Mouse (Mus musculus) midbrain, embryonic 15.5 days (tissue): Measurements from ENCODE around the gene Jpt2. TPM values are rescaled to one million over a fixed set of nuclear protein-coding genes. Genes with fewer than 3 reads are reported as not detected.
A peak's percentile ranks its signal among the peaks of the same experiment; 100 is the strongest.

ENCODE experiments used
- ATAC-seq: fragments of 200-750 bp; cut with Nextera tagmentation; replicated peaks from 2 replicates; pipeline ENCODE4 v1.8.0; 2017; ENCODE audit warnings: moderate TSS enrichment
- H3K27ac ChIP-seq: fragments of 300-500 bp; sonication (generic); 2 replicates; pipeline ENCODE4 v1.5.1; 2015; ENCODE audit warnings: mild to moderate bottlenecking, inconsistent platforms
- H3K27me3 ChIP-seq: fragments of 300-500 bp; sonication (generic); replicated peaks from 2 replicates; pipeline ENCODE4 v1.6.1; 2015; ENCODE audit warnings: inconsistent platforms
- H3K36me3 ChIP-seq: fragments of 300-500 bp; sonication (generic); replicated peaks from 2 replicates; pipeline ENCODE4 v1.6.1; 2015; ENCODE audit warnings: inconsistent platforms
- H3K4me1 ChIP-seq: fragments of 300-500 bp; sonication (generic); 2 replicates; pipeline ENCODE4 v1.6.1; 2015; ENCODE audit warnings: inconsistent platforms
- H3K4me2 ChIP-seq: fragments of 300-500 bp; sonication (generic); 2 replicates; pipeline ENCODE4 v1.6.1; 2015; ENCODE audit warnings: inconsistent platforms, mild to moderate bottlenecking, moderate library complexity
- H3K4me3 ChIP-seq: fragments of 300-500 bp; sonication (generic); 2 replicates; pipeline ENCODE4 v1.5.1; 2015; ENCODE audit warnings: mild to moderate bottlenecking, inconsistent platforms
- H3K9ac ChIP-seq: fragments of 300-500 bp; sonication (generic); 2 replicates; pipeline ENCODE4 v1.6.1; 2015; ENCODE audit warnings: mild to moderate bottlenecking, inconsistent platforms
- H3K9me3 ChIP-seq: fragments of 300-500 bp; sonication (generic); 2 replicates; pipeline ENCODE4 v1.6.1; 2016; ENCODE audit warnings: inconsistent platforms
- WGBS: fragments of 180-500 bp; shearing (Covaris S2); methylation state at CpG from one replicate; pipeline ENCODE4 v1.1.7; 2015; ENCODE audit warnings: mixed read lengths; 5-methylcytosine and 5-hydroxymethylcytosine counted together
- polyA plus RNA-seq: library from polyadenylated mRNA; unstranded; fragments of >200 nt; fragmentation: Nextera tagmentation; extraction: Ambion mirVana; gene quantifications from 2 replicates; pipeline ENCODE4 v1.2.1, GENCODE M21; 2015

Gene Jpt2
- polyA plus RNA-seq, 1 experiment from 2014 or later: 102 TPM

DNA sequence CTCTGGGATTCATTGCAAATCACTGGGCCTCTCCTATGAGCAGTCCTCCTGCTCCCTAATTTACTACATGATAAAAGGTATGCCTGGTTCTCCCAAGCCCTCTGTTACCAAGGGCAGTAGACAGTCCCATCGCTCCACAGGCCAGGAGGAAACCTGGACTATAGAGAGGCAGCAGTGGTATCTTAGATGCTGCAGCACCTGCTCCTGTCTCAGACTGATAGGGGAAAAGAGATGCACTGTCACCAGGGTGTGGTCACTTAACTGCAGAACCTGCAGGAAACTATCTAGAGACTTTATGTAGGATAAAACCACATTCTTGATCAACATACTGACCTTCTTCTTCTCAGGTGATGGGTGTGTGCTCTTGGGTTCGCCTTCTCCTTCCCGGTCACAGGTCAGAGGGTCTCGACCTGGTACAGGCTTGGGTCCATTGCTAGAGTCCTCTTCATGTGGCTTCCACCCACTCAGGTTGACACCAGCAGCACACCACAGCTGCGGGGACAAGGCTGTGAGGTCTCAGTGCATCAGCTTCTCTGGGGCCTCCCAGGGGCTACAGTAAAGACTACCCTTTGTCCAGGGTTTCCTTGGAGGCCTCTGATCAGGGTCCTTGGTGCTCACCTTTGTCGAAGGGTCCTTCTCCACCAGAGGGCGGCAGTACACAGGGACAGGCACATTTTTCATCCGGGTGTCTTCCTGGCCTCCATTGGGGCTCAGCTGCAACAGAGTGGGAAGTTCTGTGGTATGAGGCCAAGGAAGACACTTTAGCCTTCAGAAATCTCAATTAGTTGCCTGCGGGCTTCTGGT is 57.6 kb downstream of the Jpt2 start:
- Histone ChIP-seq H3K9ac (no peak overlapping the region), H3K4me1 (peaks cover 7% of the 10 kb centered on the region), H3K27ac (no peak overlapping the region), H3K9me3 (no peaks in the 10 kb centered on the region), H3K4me3 (no peak overlapping the region), H3K27me3 (no peaks in the 10 kb centered on the region), H3K36me3 (peaks cover 94% of the 10 kb centered on the region), H3K4me2 (no peak overlapping the region)
- ATAC-seq: no peak
- WGBS: 71% methylated on average over 9 of the region's 9 CpGs

DNA sequence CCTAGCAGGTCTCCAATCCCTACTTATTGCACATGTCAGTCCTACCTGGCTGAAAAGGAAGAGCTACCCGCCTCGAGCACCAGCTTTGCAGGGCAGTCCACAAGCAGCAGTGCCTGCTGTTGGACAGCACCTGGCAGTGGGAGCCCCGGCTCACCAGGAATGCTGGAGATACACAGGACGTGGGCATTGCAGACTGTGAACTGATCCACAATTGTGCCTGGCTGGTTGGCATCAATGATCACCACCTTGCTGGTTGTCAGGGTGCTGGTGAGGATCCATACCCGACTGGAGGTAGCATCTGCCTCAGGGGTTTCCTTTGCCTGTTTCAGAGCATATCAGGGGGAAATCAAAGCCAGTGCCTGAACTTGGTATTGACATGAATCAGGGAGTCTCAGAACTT is 58.4 kb downstream of the Jpt2 start:
- Histone ChIP-seq H3K9me3 (no peaks in the 10 kb centered on the region), H3K27ac (no peak overlapping the region), H3K9ac (no peak overlapping the region), H3K36me3 (peaks cover 91% of the 10 kb centered on the region), H3K4me2 (no peak overlapping the region), H3K27me3 (no peaks in the 10 kb centered on the region), H3K4me3 (no peak overlapping the region), H3K4me1 (peaks cover 14% of the 10 kb centered on the region)
- WGBS: 88% methylated on average over 5 of the region's 5 CpGs
- ATAC-seq: no peak

DNA sequence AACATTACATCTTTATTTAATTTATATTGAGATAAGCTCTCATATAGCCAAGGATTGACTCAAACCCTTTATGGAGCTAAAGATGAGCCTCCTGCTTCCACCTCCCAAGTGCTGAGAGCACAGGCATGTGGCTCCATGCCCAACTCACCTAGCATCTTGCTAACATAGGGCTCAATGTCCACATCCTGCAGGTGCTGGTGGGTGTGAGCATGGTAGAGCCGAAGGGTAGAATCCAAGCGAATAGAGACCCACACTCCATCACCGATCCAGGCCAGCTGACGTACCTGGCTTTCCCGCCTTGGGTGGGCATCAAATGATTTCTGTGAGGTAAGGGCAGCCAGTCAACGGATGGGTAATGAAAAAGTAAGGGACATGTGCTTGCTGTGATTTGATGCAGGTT is 60.5 kb downstream of the Jpt2 start:
- no peak overlapping the region for H3K27ac ChIP-seq
- peaks cover 73% of the 10 kb centered on the region for H3K36me3 ChIP-seq
- H3K9me3 ChIP-seq: no peaks in the 10 kb centered on the region
- H3K27me3 ChIP-seq: no peaks in the 10 kb centered on the region
- no peak overlapping the region for H3K9ac ChIP-seq
- H3K4me2 ChIP-seq: no peak overlapping the region
- ATAC-seq: no peak
- H3K4me1 ChIP-seq: peaks cover 32% of the 10 kb centered on the region
- WGBS: 95% methylated on average over 6 of the region's 6 CpGs
- H3K4me3 ChIP-seq: no peak overlapping the region

DNA sequence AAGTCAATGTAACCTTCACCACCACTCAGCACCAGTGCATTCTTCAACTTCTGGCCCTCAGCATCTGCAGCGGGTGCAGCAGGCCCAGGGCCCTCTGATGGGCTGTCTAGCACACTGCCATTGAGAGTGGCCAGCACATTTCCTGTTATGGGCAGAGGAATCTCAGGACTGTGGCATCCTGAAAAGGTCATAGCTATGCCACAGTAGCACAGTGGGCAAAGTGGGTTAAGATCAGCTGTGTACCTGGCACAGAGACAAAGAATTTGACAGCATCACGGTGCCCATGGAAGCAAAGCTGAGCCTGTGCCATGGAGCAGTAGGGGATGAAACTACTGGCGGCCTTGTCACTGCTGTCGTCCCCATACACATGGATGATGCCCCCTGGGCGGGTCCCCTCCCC is 61.3 kb downstream of the Jpt2 start:
- no peaks in the 10 kb centered on the region for H3K27me3 ChIP-seq
- WGBS: 83% methylated on average over 5 of the region's 5 CpGs
- no peak overlapping the region for H3K9ac ChIP-seq
- peaks cover 66% of the 10 kb centered on the region for H3K36me3 ChIP-seq
- H3K4me2 ChIP-seq: no peak overlapping the region
- H3K9me3 ChIP-seq: no peaks in the 10 kb centered on the region
- no peak overlapping the region for H3K4me3 ChIP-seq
- H3K27ac ChIP-seq: no peak overlapping the region
- ATAC-seq: no peak
- peaks cover 36% of the 10 kb centered on the region for H3K4me1 ChIP-seq

DNA sequence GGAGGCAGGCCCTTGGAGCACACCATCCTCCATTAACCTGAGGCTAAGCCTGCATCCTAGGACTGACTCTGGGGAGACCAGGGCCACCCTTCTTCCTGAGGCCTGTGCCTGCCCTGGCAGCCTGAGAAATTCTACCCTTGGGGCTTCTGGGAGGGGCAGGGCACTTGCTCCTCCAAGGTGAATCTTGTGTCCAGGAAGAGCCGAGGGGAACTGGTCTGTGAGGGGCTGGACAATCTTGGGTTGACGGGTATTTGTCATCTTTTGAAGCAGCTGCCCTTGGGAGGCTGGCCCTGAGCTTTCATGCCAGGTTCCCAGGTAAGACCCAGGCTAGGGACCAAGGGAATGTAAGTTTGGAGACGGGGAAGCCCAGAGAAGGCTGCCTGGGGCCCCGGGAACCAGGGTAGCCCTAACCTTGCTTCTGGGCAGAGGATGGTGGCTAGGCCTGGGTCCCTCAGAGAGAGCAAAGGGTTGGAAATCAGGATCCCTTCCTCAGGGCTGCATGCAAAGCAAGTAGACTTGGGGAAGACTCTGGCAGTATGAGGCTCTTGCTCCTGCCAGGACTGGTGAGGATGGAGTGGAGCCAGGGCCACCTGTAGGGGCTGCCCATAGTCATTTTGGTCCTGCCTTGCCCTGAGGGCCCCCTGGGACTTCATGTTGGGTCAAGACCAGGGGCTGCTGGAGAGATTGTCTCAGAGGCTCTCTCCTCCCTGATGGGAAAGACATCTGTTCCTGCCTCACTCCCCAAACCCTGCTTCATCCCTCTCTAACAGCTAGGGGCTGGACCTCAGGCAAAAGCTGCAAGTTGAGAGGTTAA is 62.2 kb downstream of the Jpt2 start:
- Histone ChIP-seq H3K4me3 (peak overlapping the region; percentile 4; the same call in 1 of the 2 replicates), H3K9ac (peak overlapping the region; percentile 90; the same call in 1 of the 2 replicates), H3K4me1 (peaks cover 45% of the 10 kb centered on the region), H3K4me2 (0 out of 2 replicates have a peak overlapping the region, but pooled peaks have one; percentile 92), H3K27me3 (no peaks in the 10 kb centered on the region), H3K36me3 (peaks cover 60% of the 10 kb centered on the region), H3K9me3 (no peaks in the 10 kb centered on the region), H3K27ac (no peak overlapping the region)
- ATAC-seq: no peak
- 92% methylated on average over 4 of the region's 4 CpGs for WGBS

DNA sequence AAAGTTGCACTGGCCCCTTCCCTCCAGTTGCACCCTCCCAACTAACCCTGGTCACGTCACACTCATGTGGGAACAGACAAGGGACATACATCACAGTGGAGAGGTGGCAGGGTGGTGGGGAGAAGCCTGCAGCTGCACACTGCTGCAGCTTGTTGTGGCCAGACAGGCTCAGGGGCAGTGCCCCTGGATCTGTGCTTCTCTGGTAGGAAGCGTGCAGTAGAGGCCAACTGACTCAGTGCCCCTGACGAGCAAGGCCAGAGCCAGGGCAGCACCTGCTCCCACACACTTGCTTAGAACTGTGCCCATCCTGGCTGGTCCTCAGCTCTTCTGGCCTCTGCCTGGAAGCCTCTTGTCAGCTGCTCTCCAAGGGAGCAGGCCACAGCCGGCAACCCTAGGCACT is 62.9 kb downstream of the Jpt2 start:
- Histone ChIP-seq H3K36me3 (peaks cover 60% of the 10 kb centered on the region), H3K4me2 (peak overlapping the region; percentile 92), H3K9me3 (no peaks in the 10 kb centered on the region), H3K9ac (peak overlapping the region; percentile 90; the same call in 1 of the 2 replicates), H3K27ac (0 out of 2 replicates have a peak overlapping the region, but pooled peaks have one; percentile 14), H3K4me1 (peaks cover 50% of the 10 kb centered on the region), H3K4me3 (peak overlapping the region; percentile 76), H3K27me3 (no peaks in the 10 kb centered on the region)
- 81% methylated on average over 4 of the region's 4 CpGs for WGBS
- ATAC-seq: no peak

DNA sequence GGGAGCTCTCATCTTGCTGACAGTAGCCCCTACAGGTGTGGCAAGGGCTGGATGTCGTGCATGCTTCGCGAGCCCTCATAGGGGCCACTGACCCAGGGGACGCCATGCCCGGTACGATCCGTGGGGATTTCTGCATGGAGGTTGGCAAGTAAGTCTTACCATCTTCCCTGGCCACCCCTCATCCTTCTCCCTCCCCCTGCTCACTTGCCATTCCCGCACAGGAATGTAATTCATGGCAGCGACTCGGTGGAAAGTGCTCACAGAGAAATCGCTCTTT is 63.6 kb downstream of the Jpt2 start:
- Histone ChIP-seq H3K4me2 (peak overlapping the region; percentile 92), H3K27ac (peak overlapping the region; percentile 88), H3K4me3 (peak overlapping the region; percentile 76), H3K9me3 (no peaks in the 10 kb centered on the region), H3K9ac (peak overlapping the region; percentile 90), H3K27me3 (no peaks in the 10 kb centered on the region), H3K4me1 (peaks cover 50% of the 10 kb centered on the region), H3K36me3 (peaks cover 54% of the 10 kb centered on the region)
- WGBS: 30% methylated on average over 11 of the region's 11 CpGs
- no peak for ATAC-seq

DNA sequence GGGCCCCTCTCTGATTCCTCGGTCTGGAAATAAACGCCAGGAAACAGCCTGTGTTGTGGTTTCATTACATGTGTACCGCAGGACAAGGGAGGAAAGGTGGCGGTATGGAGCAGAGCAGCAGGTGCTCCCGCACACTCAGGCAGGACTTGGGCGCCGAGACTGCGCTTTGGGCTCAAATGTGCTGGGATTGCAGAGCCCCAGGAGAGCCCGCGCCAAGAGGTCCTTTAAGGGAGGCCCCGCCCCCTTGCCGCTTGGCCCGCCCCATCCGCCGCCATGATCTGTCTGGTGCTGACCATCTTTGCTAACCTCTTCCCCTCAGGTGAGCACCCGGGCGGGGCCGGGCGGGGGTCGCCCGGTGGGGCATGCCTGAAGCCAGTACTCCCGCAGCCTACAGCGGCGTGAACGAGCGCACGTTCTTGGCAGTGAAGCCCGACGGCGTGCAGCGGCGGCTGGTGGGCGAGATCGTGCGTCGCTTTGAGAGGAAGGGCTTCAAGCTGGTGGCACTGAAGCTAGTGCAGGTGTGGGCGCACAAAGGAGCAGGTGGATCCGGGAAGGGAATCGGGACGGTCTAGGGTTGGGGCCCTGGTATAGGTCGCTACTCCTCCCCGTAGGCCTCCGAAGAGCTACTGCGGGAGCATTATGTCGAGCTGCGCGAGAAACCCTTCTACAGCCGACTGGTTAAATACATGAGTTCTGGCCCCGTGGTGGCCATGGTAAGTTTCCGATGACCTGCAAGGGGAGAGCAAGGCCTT is 64.1 kb downstream of the Jpt2 start, which contains the start of gene Nme3:
TSS of gene Nme3 (plus strand) at position 260 of the 752 bp plus-strand sequence.
- Histone ChIP-seq H3K36me3 (peaks cover 50% of the 10 kb centered on the region), H3K9me3 (no peaks in the 10 kb centered on the region), H3K4me1 (peaks cover 50% of the 10 kb centered on the region), H3K27me3 (no peaks in the 10 kb centered on the region), H3K9ac (peak within 1 kb of the TSS; percentile 90), H3K4me3 (peak within 1 kb of the TSS; percentile 76), H3K27ac (peak within 1 kb of the TSS; percentile 88), H3K4me2 (peak within 1 kb of the TSS; percentile 92)
- ATAC-seq: peak; percentile 65
- WGBS: under 1% methylated on average over 50 of the region's 50 CpGs

DNA sequence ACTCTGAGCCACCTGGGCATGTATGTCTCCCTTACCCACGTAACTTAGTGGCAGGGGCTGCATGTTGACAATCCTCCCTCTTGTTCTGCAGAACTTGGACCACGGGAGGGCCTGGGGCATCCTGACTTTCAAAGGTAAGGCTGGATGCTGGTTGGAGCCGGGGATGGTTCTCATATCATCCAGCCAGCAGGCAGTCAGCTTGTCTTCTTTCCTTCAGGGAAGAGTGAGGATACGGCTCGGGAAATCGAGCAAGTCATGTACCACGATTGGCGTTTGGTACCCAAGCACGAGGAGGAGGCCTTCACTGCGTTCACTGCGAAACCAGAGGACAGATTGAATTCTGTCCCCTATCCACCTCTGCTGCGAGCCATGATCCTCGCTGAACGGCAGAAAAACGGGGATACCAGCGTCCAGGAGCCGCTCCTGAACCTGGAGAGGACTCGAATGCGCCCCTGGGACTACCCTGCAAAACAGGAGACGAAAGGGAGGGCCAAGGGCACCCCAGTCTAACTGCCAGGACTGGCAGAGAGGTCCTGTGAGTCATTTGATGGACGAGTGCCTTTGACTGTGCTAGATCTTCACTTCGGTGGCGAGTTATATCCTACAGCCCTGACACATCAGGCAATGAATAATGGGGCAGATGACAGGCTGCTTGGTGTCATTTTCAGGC is 64.8 kb downstream of the Jpt2 start:
- H3K4me1 ChIP-seq: peaks cover 50% of the 10 kb centered on the region
- peak overlapping the region; percentile 76 for H3K4me3 ChIP-seq
- peaks cover 50% of the 10 kb centered on the region for H3K36me3 ChIP-seq
- no peak for ATAC-seq
- no peaks in the 10 kb centered on the region for H3K27me3 ChIP-seq
- 10% methylated on average over 23 of the region's 23 CpGs for WGBS
- peak overlapping the region; percentile 92 for H3K4me2 ChIP-seq
- H3K27ac ChIP-seq: peak overlapping the region; percentile 88
- peak overlapping the region; percentile 90 for H3K9ac ChIP-seq
- no peaks in the 10 kb centered on the region for H3K9me3 ChIP-seq

DNA sequence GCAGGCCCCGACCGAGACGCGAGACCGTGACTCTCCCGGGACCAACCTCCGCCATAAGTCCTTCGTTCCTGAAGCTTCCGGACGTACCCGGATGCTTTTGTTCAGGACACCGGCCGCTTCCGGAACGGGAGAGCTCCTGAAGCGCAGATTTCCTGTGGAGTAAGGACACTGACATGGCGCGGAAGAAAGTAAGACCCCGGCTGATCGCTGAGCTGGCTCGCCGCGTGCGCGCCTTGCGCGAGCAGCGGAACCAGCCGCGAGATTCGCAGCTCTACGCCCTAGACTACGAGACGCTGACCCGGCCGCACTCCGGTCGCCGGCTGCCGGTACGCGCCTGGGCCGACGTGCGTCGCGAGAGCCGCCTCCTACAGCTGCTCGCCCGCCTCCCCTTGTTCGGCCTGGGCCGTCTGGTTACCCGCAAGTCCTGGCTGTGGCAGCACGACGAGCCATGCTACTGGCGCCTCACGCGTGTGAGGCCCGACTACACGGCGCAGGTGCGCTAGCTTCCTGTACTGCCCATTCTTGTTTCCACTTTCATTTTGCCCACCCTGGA is 65.4 kb downstream of the Jpt2 start, which contains the start of the genes Eme2 and Mrps34:
TSS of gene Eme2 (minus strand) at position 93 of the 553 bp plus-strand sequence.
TSS of gene Mrps34 (plus strand) at position 122 of the 553 bp plus-strand sequence.
- H3K9me3 ChIP-seq: no peaks in the 10 kb centered on the region
- H3K4me3 ChIP-seq: peak within 1 kb of the TSS; percentile 76
- peak; percentile 68 for ATAC-seq
- H3K4me1 ChIP-seq: peaks cover 50% of the 10 kb centered on the region
- peak within 1 kb of the TSS; percentile 92 for H3K4me2 ChIP-seq
- H3K36me3 ChIP-seq: peaks cover 50% of the 10 kb centered on the region
- H3K9ac ChIP-seq: peak within 1 kb of the TSS; percentile 90
- WGBS: under 1% methylated on average over 62 of the region's 62 CpGs
- H3K27me3 ChIP-seq: no peaks in the 10 kb centered on the region
- peak within 1 kb of the TSS; percentile 88 for H3K27ac ChIP-seq
